Mouse (Mus musculus) small intestine, adult 2 months (tissue): ENCODE results near the gene Paqr9.

Experiments
- CTCF ChIP-seq: fragments of 200-500 bp; IDR thresholded peaks from 2 replicates; pipeline ENCODE4 v1.5.1; 2012; ENCODE audit warnings: low read depth, mild to moderate bottlenecking, control low read depth, inconsistent platforms, low read length, moderate library complexity, mixed read lengths; ENCODE audit not compliant: insufficient replicate concordance, insufficient read length; ENCODE audit errors: extremely low read depth
- POLR2A ChIP-seq: fragments of 200-500 bp; IDR thresholded peaks from 2 replicates; pipeline ENCODE4 v1.6.1; 2012; ENCODE audit warnings: low read depth, mild to moderate bottlenecking, control low read depth, inconsistent platforms, low read length, moderate library complexity

GRCm38 (mm10) chr9:95581021-95581757 lies 21.7 kb downstream of the Paqr9 start:
- TF ChIP-seq CTCF (no peak), POLR2A (no peak)
